Mouse (Mus musculus) thymus, postnatal 36 days (tissue): ENCODE measurements around the gene Slc38a3.
A peak's percentile ranks its signal among the peaks of the same experiment; 100 is the strongest.

Source experiments
- DNase-seq, 2 experiments: peaks; one replicate each; pipeline ENCODE4 v3.0.0; 2022; ENCODE audit warnings: mixed read lengths in 2 of 2

Gene Slc38a3

DNA sequence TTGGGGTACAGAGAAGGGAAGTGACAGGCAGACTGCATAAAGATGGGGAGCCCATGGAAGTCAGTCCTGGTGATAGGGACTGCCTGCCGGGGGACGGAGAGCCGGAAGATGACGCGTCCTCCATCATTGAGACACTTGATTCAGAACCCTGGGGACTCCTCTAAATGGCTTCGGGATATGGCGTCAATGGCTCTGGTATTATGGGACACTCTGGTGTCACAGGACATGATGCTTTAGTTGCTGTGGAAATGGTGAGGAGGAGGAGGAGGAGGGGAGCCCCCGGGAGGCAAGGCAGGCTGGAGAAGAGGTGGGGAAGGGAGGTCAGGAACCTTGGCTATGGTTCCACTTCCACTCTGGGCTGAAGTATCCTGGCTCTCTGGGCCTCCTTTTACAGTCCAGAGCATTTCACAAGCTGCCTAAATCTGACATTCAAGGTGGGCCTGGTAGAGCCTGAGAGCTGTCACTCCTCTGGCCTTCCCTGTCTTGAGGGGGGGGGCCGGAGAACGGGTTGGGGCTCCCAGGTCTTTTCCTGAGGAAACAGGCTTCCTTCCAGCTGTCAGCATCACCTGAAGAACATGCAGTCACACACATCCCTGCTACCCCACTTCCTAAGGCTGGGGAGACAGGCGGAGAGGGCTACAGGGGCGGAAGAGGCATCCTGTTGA, 26.2 kb upstream of the Slc38a3 start:
- DNase-seq = no peak

DNA sequence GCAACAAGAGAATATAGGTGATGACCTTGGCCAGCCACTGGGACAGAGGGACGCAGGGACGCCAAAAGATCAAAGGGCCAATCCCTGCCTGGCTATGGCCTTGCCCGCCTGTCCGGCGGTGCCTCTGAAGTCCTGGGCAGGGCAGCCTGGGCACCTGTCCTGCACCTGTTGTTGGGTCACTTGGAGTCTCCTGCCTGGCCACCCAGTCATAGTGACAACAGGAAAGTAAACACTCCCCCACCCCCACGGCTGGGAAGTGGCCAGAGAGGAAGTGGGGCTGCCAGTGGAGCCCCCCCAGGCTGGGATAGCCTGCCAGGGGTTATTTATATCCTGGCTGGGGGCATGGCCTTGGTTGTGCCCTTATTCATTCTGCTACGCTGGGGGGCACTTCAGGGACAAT, 25.3 kb upstream of the Slc38a3 start:
- DNase-seq = no peak

DNA sequence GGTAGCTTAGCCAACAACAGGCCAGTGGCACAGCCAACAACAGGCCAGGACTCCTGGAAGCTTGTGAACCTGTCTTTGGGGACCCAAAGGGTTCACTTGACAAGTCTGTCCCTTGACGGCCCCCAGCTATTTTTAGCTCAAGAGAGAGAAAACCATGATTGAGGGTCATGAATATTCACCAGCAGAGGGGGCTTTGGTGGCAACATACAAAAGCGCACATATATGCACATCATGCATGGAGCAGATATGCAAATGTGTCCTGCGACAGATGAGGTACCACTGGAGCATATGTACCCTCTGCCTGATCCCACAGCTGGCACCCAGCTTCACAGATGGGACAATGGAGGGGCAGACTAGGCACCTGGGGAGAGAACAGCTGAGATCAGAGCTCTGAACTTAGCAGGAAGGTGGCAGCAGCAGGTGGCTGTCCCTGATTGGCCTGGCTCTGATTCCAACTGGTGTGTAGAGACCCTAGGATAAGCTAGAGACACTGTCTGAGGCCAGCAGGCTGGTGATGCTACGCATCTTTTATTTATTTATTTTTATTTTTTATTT, 24.2 kb upstream of the Slc38a3 start:
- DNase-seq = no peak

DNA sequence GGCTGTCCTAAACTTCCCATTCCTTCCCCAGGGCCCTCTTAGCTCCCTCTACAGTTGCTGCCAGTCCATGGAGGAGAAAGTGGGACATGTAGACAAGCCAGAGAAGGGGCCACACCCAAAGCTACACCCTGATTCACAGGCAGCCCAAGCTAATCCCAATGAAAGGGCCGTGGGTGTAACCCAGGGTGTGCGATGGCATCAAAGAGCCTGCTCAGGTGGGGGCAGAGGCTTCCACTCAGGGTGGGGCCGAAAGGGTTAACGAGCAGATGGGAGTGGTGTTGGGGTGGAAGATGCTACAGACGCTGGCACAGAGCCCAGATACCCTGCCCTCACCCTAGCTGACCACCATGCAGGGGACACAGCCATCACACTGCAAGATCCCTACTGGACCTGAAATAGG, 23.5 kb upstream of the Slc38a3 start:
- DNase-seq = no peak

DNA sequence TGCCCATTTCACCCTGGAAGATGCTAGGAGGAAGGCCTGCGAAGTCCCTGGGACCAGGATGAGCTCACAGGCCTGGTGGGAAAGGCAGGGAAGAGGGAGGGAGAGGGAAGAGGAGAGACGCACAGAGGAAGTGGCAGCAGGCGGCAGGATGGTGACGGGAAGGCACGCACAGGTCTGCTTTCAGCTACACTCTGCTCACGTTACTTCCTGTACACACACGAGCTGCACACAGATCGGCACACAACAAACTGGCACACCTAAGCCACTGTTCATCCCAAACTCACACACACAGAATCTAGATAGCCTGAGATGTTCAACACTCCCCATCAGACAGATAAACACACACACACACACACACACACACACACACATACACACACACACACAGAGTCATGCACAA, 21.1 kb upstream of the Slc38a3 start:
- DNase-seq = no peak

DNA sequence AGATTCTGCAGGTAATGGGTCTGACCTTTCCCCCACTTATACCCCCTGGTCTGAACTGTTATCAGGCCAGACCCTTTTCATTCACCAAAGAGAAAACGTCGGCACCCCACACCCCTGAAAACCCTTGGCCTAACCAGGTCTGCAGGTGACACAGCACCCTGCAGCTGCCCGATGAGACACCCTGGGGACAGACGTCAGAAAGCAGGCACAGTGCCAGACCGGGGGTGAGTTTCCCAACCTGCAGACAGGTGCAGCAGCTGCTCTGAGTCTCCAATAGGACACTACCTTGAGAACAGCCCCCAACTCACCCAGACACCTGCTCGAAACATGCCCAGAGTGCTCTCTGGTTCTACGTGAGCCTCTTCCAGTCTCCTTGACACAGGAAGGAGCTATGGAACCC, 19.6 kb upstream of the Slc38a3 start:
- no peak for DNase-seq

DNA sequence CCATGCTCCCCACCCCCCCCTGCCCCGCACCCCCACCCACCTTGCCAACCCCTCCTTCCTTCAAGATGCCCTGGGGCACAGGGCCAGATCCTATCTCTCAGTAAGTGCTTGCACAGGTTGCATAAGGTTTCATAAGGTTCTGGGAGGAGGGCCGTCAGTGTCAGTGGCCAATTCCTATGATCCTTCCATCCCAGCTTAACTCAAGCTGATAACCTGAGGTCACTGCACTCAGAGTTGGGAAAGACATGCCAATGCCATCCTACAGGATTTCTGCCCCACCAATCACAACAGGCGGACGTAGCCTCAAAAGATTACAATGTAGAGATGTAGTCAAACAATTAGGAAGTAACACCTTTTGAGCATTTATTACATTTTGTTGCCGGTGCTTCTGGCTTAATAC, 19.1 kb upstream of the Slc38a3 start:
- DNase-seq = no peak

DNA sequence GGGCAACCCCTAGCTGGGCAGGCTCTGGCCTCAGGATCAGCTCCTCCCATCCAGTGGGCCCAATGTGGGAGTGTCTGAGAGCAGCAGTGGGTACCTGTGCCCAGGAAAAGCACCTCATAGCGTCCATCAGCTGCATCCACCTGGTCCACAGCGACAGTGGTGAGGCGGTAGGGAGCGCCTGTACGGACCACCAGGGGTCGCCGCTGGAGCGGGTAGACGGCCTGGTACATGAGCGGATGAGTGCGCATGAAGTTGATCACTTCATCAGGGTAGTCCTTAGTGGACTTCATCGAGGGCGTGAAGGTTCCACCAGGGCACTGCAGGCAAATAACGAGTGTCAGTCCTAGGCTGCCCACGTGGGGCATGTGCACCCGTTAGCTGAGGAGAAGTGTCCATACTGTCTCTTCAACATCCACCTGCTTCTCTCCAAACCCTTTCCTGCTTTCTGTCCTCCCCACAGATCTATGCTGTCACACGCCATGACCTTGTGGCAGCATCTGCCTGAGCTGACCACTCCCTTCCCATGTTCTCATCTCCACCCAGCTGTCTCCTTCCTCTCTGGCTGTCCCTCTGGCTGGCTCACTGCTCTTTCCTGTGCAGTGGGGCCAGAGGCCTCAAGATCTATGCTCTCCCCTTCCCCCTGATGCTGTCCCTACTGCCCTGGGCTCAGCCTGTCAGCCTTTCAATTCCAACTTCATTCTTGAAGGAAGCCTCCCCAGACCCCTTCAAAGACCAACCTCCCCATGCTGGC, 16.1 kb upstream of the Slc38a3 start:
- DNase-seq = peak; percentile 75

DNA sequence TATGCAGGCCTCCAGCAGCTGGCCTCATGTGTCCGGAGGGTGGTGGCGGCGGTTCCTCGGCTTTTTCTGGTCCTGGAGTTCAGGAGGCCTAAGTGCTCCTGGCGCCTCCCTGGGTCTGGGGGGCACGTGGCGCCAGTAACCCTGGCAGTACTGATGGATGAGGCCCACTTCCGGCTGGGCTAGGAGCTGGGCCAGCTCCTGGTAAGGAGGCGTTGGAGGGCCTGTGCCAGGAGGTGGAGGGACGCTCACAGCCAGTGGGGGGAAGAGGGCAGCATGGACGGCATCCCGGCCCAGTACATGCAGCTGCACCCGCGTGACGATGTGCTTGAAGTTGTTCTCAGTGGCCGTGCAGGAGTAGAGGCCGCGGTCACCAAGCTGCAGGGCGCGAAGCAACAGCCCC, 13.1 kb upstream of the Slc38a3 start:
- no peak for DNase-seq

DNA sequence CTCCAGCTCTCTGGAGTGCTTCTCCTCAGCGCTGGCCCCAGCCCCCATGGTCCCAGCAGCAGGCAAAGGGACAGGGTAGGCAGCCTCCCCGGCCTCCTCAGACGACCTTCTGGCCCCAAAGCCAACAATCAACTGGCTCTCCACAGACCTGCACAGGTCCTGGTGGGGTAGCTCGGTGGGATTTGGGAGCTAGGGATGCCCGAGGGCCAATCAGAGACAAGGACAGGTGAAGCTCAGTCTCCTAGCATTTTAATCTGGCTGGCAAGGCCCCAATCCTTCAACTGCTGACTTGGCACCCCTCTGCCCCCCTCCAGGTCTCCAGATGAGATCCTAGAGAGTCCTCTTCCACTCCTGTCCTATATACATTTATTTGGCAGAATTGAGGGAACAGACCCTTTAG, 10.2 kb upstream of the Slc38a3 start, which contains the start of gene Gnat1:
Gnat1 (minus strand) TSS at position 212 of the 400 bp plus-strand sequence.
- no peak for DNase-seq

DNA sequence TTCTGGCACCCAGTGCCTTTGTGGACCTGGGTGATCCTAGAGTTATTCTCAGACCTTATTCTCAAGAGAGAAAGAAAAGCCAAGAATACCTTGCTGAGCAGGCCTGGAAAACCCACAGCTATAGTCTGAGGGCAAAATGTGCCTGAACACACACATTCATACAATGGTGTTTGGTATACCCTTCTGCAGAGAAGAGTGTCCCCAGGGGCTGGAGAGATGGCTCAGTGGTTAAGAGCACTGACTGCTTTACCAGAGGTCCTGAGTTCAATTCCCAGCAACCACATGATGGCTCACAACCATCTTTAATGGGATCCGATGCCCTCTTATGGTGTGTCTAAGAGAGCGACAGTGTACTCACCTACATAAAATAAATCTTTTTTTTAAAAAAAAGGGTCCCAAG, 9.5 kb upstream of the Slc38a3 start:
- DNase-seq = no peak

DNA sequence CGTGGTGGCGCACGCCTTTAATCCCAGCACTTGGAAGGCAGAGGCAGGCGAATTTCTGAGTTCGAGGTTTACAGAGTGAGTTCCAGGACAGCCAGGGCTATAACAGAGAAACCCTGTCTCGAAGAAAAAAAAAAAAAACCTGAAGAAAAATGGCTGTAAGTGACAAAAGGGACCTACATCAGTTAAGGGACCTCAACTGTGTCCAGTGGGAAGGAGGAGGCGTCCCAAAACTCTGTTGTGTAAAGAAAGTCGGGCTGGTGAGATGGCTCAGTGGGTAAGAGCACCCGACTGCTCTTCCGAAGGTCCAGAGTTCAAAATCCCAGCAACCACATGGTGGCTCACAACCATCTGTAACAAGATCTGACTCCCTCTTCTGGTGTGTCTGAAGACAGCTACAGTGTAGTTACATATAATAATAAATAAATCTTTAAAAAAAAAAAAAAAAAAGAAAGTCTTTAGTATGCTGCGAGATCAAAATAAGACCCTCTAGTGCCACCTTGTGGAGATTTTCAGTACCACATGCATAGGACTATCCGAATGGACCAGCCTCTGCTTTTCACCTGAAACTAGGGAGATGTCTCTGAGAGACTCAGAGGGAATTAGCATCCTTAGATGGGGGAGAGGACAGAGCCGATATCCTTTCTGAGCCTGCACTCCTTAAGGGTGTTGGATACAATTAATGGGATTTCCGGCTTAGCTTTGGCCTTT, 8.6 kb upstream of the Slc38a3 start:
- DNase-seq = peak in 1 of 2 experiments; percentile 65

DNA sequence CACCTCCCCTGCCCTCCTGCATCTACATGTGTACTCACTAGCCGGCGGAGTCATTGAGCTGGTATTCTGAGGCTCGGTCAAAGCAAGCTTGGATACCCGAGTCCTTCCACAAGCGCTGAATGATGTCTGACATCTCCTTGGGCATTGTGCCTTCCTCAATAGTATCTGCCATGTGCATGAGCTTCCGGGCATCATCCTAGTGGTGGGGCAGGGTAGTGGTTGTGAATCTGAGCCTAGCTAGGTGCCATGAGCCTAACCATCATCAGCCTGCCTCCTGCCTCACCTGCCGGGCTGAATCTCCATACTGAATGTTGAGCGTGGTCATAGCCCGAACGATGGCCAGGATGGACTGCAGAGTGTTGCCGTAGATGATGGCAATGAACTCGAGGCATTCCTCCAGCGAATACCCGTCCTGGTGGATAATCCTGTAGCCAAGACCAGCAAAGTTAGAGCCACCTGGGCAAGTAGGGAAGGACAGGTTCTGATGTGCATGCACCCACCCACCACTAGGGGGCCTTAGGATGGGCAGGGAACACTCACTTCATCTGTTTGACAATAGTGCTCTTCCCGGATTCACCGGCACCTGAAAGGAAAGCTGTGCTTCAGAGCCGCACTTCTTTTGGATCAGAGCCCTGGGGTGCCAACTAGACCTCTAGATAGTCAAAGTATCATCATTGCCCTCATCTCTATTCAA, 7.9 kb upstream of the Slc38a3 start:
- peak; percentile 58 to 63 for DNase-seq

DNA sequence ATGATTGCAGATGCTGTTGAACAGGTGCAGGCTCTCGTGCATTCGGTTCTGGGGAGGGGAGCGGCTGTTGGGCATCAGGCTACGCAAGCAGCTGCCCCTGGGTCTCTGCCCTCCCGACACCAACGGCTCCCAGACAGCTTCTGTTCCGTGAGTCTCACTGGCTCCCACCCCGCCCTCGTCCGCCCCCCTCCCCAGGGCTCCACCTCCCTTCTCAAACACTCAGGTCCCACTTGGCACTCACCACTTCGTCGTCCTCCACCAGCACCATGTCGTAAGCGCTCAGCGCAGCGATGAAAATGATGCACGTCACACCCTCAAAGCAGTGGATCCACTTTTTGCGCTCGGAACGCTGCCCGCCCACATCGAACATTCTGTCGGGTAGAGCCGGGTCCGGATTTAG, 7.0 kb upstream of the Slc38a3 start:
- DNase-seq = peak in 1 of 2 experiments; percentile 18

DNA sequence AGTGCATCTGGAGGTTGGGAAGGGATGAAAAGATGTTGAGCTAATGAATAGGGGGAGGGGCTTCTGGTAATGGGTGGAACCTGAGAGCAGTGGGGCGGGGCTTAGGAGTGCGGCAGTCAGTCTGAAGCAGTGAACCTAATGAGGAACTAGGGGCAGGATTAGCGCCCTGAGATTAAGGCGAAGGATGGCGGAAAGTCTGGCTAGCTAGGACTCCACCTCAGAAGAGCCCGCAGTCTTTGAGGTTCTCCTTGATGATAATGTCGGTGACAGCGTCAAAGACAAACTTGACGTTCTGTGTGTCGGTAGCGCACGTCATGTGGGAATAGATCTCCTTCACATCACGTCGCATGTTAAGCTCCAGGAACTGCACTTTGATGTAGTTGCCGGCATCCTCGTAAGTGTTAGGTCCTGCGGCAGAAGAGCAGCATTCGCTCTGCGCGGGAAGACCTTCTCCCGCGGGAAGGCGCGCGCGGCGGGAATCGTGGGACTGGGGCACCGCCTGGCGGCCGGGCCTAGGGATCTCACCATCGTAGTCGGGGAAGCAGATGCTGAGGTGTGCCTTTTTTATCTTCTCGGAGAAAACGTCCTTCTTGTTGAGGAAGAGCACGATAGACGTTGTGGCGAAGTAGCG, 6.5 kb upstream of the Slc38a3 start:
- peak; percentile 68 to 71 for DNase-seq

DNA sequence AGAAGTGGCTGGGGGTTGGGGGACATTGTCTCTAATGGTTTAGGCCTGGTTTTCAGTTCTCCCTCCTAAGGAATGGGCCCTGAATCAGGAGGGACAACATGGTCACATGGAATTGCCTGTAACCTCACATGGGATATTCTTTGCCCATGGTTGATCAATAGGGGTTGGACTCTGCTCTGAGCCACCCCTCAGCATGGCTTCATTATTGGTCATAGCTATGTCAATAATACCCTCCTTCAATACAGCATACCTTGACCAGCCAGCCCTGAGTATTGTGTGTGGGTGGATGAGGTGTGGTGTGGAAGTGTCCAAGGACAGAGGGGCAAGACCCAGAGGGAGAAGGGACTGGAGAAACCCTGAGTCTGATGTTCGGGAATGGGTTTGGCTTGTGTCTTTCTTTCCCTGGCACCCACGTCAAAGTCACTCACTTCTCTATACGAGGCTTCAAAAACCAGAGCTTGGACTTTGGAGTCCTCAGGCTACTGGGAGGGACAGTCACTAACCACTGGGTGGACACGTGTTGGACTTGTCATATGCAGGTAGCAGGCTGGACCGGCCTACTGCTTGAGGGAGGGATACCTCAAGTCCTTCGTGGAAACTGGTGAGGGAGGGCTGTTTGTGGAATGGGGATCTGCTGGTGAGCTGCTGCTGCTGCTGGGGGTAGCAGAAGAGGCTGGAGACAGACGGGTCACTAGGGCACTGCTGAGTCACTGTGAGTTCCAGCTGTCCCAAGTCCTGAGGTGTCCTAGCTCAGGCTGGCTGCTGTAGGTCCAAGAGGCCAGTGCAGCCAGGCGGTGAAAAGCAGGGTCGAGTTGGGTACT, 5.5 kb upstream of the Slc38a3 start:
- no peak for DNase-seq

DNA sequence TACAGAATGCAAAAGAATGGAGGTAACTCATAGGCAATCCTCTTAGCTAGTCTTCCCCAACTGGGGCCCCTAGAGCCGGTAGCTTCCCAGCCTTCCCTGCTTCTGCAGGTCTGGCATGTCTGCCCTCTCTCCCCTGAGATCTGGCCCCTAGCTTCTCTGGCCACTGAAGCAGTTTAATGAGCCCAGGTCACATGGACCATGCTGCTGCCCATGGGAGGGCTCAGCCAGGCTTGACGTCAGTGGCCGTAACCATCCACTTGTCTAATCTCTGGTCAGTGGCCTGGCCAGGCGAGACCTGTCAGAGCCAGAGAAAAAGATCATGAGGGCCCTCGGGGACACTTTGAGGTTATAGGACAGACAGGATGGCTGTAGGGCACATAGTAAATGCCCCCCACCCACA, 929 bp upstream of the Slc38a3 start:
- DNase-seq = no peak

DNA sequence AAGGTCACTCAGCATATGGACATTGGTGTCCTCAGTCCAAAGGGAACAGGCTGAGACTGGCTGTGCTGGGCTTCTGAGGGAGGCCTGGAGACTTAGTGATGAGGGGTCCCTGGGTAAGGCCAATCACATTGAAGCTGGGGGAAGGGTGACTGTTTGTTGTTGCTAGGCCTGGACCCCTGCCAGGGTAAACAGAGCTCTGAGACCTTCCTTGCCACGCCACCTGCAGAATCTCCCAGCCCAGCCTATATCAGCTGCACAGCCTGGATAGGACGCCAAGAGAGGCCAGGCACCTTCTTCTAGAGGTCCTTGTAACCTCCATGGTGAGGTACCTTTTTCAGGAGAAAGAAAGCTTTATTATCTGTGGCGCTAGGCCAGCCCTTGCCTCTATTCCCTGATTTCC, 414 bp downstream of the Slc38a3 start:
- DNase-seq = no peak

DNA sequence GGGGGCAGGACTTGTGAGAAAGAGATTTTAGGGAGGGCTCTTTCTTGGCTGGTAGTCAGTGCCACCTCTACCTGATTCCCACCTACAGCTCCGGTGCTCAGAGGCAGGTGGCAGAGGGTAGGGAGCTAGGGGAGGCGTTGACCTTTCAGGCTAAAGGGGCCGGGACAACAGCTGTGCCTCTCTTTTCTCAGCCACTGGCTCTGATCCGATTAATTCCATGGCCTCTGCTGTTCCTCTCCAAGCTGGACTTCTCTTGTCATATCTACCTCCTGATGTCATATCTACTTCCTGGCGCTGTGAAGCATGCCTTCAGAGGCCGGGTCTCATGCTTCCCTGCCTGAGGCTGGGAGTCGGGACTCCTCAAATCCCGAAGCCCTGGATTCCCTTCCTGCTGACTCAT, 1.3 kb downstream of the Slc38a3 start:
- DNase-seq = no peak

DNA sequence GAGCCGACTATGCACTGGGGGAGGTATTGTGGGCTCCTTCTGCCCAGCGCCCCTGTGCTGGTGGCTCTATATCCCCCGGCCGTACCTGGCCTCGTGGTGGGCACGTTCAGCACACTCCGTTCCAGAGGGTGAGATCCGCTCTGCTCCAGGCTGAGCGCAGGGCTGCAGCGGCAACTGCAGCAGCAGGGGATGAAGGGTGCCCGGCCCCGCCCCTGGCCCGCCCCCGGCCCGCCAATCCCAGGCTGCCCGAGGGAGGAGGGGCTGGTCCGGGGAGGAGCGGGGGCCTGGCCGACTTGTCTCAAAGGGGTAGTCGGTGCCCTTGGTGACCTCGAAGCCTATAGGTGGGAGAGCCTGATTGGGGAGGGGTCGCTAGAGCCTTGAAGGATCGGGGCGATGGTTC, 2.1 kb downstream of the Slc38a3 start:
- DNase-seq = peak in 1 of 2 experiments; percentile 40

DNA sequence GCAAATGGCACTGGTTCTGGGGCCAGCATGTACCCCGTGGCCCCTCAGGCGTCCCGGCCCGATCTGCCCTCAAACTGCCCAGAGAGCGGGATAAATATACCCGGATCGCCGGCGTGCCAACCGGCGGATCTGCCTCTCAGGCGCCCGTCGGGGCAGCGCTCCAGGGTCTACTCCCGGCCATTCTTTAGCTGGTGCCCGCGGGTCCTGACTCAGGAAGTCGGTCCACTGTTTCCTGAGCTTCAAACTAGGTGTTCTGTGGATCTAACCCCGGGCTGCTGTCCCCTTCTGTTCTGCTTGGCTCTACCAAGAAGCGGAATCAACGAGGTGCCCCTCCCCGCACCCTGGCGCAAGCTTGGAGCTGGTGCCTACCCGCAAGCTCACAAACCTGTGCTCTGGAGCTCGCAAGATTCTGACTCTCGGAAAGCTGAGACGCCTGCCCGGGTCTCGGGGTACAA, 2.6 kb downstream of the Slc38a3 start:
- DNase-seq = no peak
